Mouse (Mus musculus) forebrain, embryonic 14.5 days (tissue): Measurements from ENCODE around the gene Pofut1. TPM values are rescaled to one million over a fixed set of nuclear protein-coding genes. Genes with fewer than 3 reads are reported as not detected.
A peak's percentile ranks its signal among the peaks of the same experiment; 100 is the strongest.

Experiments
- ATAC-seq: fragments of 200-750 bp; cut with Nextera tagmentation; 2 replicates; pipeline ENCODE4 v1.8.0; 2017; ENCODE audit warnings: mild to moderate bottlenecking, moderate library complexity
- DNase-seq: peaks from one replicate; pipeline ENCODE4 v3.0.0-alpha.2; 2015; ENCODE audit warnings: low spot score
- H3K27ac ChIP-seq: fragments of 300-500 bp; sonication (generic); 2 replicates; pipeline ENCODE4 v1.5.1; 2014; ENCODE audit warnings: low read depth, mild to moderate bottlenecking, control low read depth, low read length, moderate library complexity
- H3K27me3 ChIP-seq: fragments of 300-500 bp; sonication (generic); replicated peaks from 2 replicates; pipeline ENCODE4 v1.6.1; 2014; ENCODE audit warnings: low read length, control low read depth, mixed read lengths; ENCODE audit not compliant: control insufficient read depth, insufficient read depth
- H3K36me3 ChIP-seq: fragments of 300-500 bp; sonication (generic); 2 replicates; pipeline ENCODE4 v1.6.1; 2014; ENCODE audit warnings: low read length, control low read depth; ENCODE audit not compliant: control insufficient read depth, insufficient read depth
- H3K4me1 ChIP-seq: fragments of 300-500 bp; sonication (generic); 2 replicates; pipeline ENCODE4 v1.6.1; 2014; ENCODE audit warnings: antibody characterized with exemption, low read length, control low read depth; ENCODE audit not compliant: control insufficient read depth, insufficient read depth
- H3K4me2 ChIP-seq: fragments of 300-500 bp; sonication (generic); 2 replicates; pipeline ENCODE4 v1.6.1; 2014; ENCODE audit warnings: mild to moderate bottlenecking, control low read depth, low read length
- H3K4me3 ChIP-seq: fragments of 300-500 bp; sonication (generic); 2 replicates; pipeline ENCODE4 v1.5.1; 2014; ENCODE audit warnings: low read depth, low read length, control low read depth
- H3K9ac ChIP-seq: fragments of 300-500 bp; sonication (generic); 2 replicates; pipeline ENCODE4 v1.6.1; 2014; ENCODE audit warnings: mild to moderate bottlenecking, low read length, control low read depth, moderate library complexity
- H3K9me3 ChIP-seq: fragments of 300-500 bp; sonication (generic); replicated peaks from 2 replicates; pipeline ENCODE4 v1.6.1; 2016; ENCODE audit warnings: low read length, control low read depth, mixed read lengths; ENCODE audit not compliant: control insufficient read depth
- WGBS: fragments of 180-500 bp; shearing (Covaris S2); extraction: QIAGEN DNeasy Blood & Tissue Kit; methylation state at CpG from one replicate; pipeline ENCODE4 v1.1.7; 2014; 5-methylcytosine and 5-hydroxymethylcytosine counted together
- polyA plus RNA-seq: library from polyadenylated mRNA; unstranded; fragments of >200 nt; fragmentation: Nextera tagmentation; extraction: Ambion mirVana; gene quantifications from 2 replicates; pipeline ENCODE4 v1.2.1, GENCODE M21; 2014

The Pofut1 gene
- 4.0 and 5.5 TPM in 2 replicates for polyA plus RNA-seq

GRCm38 (mm10) chr2:153241250-153242014, at the start of gene Pofut1, which contains the start of gene Plagl2:
TSS of gene Pofut1 (plus strand) at chr2:153241533.
TSS of gene Plagl2 (minus strand) at chr2:153241426.
- under 1% methylated on average over 56 of the region's 72 CpGs for WGBS

GRCm38 (mm10) chr2:153194255-153194654, 47.1 kb upstream of the Pofut1 start:
- no peaks in the 10 kb centered on the region for H3K27me3 ChIP-seq
- H3K9me3 ChIP-seq: no peaks in the 10 kb centered on the region
- no peak overlapping the region for H3K4me2 ChIP-seq
- H3K9ac ChIP-seq: no peak overlapping the region
- DNase-seq: no peak
- peaks cover 84% of the 10 kb centered on the region for H3K36me3 ChIP-seq
- no peak for ATAC-seq
- H3K4me3 ChIP-seq: no peak overlapping the region
- 98% methylated on average over 3 of the region's 3 CpGs for WGBS
- no peak overlapping the region for H3K27ac ChIP-seq
- no peaks in the 10 kb centered on the region for H3K4me1 ChIP-seq

More at GRCm38 (mm10) chr2:153241250-153242014, at the start of gene Pofut1, which contains the start of gene Plagl2:
- ATAC-seq (peak; percentile 99), DNase-seq (peak; percentile 96)
- peaks cover 15% of the 10 kb centered on the region for H3K4me1 ChIP-seq
- H3K27ac ChIP-seq: peak within 1 kb of the TSS; percentile 80
- no peaks in the 10 kb centered on the region for H3K9me3 ChIP-seq
- no peaks in the 10 kb centered on the region for H3K27me3 ChIP-seq
- H3K36me3 ChIP-seq: peaks cover 15% of the 10 kb centered on the region; the same call in 1 of the 2 replicates
- peak within 1 kb of the TSS; percentile 95 for H3K4me2 ChIP-seq
- peak within 1 kb of the TSS; percentile 94 for H3K4me3 ChIP-seq
- peak within 1 kb of the TSS; percentile 96 for H3K9ac ChIP-seq

- H3K36me3 ChIP-seq: peaks cover 71% of the 10 kb centered on the region
- no peak overlapping the region for H3K27ac ChIP-seq
- H3K4me2 ChIP-seq: no peak overlapping the region
- H3K27me3 ChIP-seq: no peaks in the 10 kb centered on the region
- no peaks in the 10 kb centered on the region for H3K4me1 ChIP-seq
- DNase-seq (no peak), ATAC-seq (no peak)
- H3K4me3 ChIP-seq: no peak overlapping the region
- 79% methylated on average over 5 of the region's 5 CpGs for WGBS
- H3K9me3 ChIP-seq: no peaks in the 10 kb centered on the region
- H3K9ac ChIP-seq: no peak overlapping the region
Measured at GRCm38 (mm10) chr2:153198485-153198884, 42.8 kb upstream of the Pofut1 start.

- DNase-seq (no peak), ATAC-seq (no peak)
- H3K4me3 ChIP-seq: no peak overlapping the region
- WGBS: 91% methylated on average over 2 of the region's 2 CpGs
- H3K4me2 ChIP-seq: no peak overlapping the region
- no peak overlapping the region for H3K9ac ChIP-seq
- H3K36me3 ChIP-seq: peaks cover 73% of the 10 kb centered on the region
- H3K9me3 ChIP-seq: no peaks in the 10 kb centered on the region
- no peak overlapping the region for H3K27ac ChIP-seq
- H3K4me1 ChIP-seq: no peaks in the 10 kb centered on the region
- no peaks in the 10 kb centered on the region for H3K27me3 ChIP-seq
Measured at GRCm38 (mm10) chr2:153199114-153199513, 42.2 kb upstream of the Pofut1 start.

GRCm38 (mm10) chr2:153202766-153203165, 38.6 kb upstream of the Pofut1 start:
- Histone ChIP-seq H3K4me3 (no peak overlapping the region), H3K27me3 (no peaks in the 10 kb centered on the region), H3K4me2 (no peak overlapping the region), H3K9ac (no peak overlapping the region), H3K9me3 (no peaks in the 10 kb centered on the region), H3K36me3 (peaks cover 74% of the 10 kb centered on the region), H3K4me1 (no peaks in the 10 kb centered on the region), H3K27ac (no peak overlapping the region)
- ATAC-seq: no peak
- no peak for DNase-seq
- 66% methylated on average over 1 of the region's 1 CpGs for WGBS

GRCm38 (mm10) chr2:153208149-153208548, 33.2 kb upstream of the Pofut1 start:
- Histone ChIP-seq H3K4me3 (no peak overlapping the region), H3K4me2 (no peak overlapping the region), H3K4me1 (no peaks in the 10 kb centered on the region), H3K27ac (no peak overlapping the region), H3K9me3 (no peaks in the 10 kb centered on the region), H3K27me3 (no peaks in the 10 kb centered on the region), H3K9ac (no peak overlapping the region), H3K36me3 (peaks cover 66% of the 10 kb centered on the region)
- WGBS: 88% methylated on average over 2 of the region's 2 CpGs
- ATAC-seq: no peak
- no peak for DNase-seq

GRCm38 (mm10) chr2:153209286-153209685, 32.0 kb upstream of the Pofut1 start:
- WGBS: 83% methylated on average over 5 of the region's 5 CpGs
- ATAC-seq (no peak), DNase-seq (no peak)
- H3K9ac ChIP-seq: no peak overlapping the region
- H3K9me3 ChIP-seq: no peaks in the 10 kb centered on the region
- no peak overlapping the region for H3K4me3 ChIP-seq
- H3K27me3 ChIP-seq: no peaks in the 10 kb centered on the region
- H3K4me1 ChIP-seq: no peaks in the 10 kb centered on the region
- no peak overlapping the region for H3K4me2 ChIP-seq
- H3K27ac ChIP-seq: no peak overlapping the region
- H3K36me3 ChIP-seq: peaks cover 58% of the 10 kb centered on the region

- Histone ChIP-seq H3K27me3 (no peaks in the 10 kb centered on the region), H3K4me2 (no peak overlapping the region), H3K27ac (no peak overlapping the region), H3K9ac (no peak overlapping the region), H3K36me3 (peaks cover 40% of the 10 kb centered on the region), H3K4me3 (no peak overlapping the region), H3K4me1 (no peaks in the 10 kb centered on the region), H3K9me3 (no peaks in the 10 kb centered on the region)
- ATAC-seq (no peak), DNase-seq (no peak)
- WGBS: 93% methylated on average over 5 of the region's 5 CpGs
Measured at GRCm38 (mm10) chr2:153211451-153211850, 29.9 kb upstream of the Pofut1 start.

GRCm38 (mm10) chr2:153213351-153213750, 28.0 kb upstream of the Pofut1 start:
- no peaks in the 10 kb centered on the region for H3K4me1 ChIP-seq
- no peak overlapping the region for H3K27ac ChIP-seq
- whole genome bisulfite sequencing: 92% methylated on average over 4 of the region's 4 CpGs
- no peaks in the 10 kb centered on the region for H3K27me3 ChIP-seq
- DNase-seq: no peak
- no peak overlapping the region for H3K4me2 ChIP-seq
- H3K36me3 ChIP-seq: peaks cover 22% of the 10 kb centered on the region
- H3K9me3 ChIP-seq: no peaks in the 10 kb centered on the region
- ATAC-seq: no peak
- H3K4me3 ChIP-seq: no peak overlapping the region
- H3K9ac ChIP-seq: no peak overlapping the region
